Mouse (Mus musculus) kidney, adult 9 months (tissue): Measurements from ENCODE around the gene Prkg2.
A peak's percentile ranks its signal among the peaks of the same experiment; 100 is the strongest.

Source experiments
- DNase-seq: peaks from one replicate; pipeline ENCODE4 v3.0.0; 2022

Prkg2 gene

DNA sequence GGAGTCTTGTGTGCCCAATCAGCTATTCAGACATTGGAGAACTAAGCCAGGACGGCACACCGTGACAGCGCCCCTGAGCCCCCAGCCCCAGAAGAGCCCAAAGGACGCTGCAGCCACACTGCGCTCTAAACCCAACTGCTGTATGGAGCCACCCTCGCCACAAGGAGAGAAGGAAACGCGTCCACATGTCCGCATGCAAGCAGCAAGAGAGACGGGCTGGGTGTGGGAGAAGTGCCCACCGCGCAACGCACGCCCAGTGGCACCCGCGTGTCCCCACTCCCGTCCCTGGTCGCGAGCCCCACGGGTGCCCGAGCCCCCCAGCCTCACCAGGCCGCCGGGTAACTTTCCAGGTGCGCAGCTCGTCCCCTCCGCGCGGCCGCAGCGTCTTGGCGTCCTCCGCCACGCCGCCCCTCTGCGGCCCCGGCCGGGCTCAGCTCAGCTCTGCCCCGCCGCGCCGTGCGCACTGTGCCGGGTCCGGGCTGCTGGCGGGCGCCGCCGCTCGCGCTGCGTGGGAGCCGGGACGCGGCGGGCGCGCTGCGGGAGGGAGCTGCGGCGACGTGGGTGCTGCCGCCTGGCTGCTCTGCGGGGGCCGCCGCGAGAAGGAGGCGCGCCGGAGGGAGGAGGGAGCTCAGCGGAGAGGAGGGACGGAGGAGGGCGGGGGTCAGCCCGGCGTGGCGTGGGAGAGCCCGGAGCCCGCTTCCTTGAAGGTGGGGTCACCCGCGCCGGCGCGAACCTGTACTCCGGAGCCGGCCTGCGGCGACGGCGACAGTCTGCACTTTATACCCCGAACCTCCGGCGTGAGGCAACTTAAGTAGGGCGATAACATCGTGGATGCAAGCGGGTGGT, at the start of gene Prkg2:
Gene Prkg2, minus strand, starts transcription at position 756 of the 846 bp plus-strand sequence.
- peak; percentile 3 for DNase-seq

- DNase-seq = no peak
These were observed 46.8 kb upstream of the Prkg2 start for GRCm38 (mm10) chr5:99083955-99084354.

GRCm38 (mm10) chr5:99078375-99078774, 41.2 kb upstream of the Prkg2 start:
- no peak for DNase-seq

- no peak for DNase-seq
These were observed 31.2 kb upstream of the Prkg2 start for GRCm38 (mm10) chr5:99068391-99068790.

- DNase-seq = no peak
These were observed 25.4 kb upstream of the Prkg2 start for GRCm38 (mm10) chr5:99062582-99062981.

DNA sequence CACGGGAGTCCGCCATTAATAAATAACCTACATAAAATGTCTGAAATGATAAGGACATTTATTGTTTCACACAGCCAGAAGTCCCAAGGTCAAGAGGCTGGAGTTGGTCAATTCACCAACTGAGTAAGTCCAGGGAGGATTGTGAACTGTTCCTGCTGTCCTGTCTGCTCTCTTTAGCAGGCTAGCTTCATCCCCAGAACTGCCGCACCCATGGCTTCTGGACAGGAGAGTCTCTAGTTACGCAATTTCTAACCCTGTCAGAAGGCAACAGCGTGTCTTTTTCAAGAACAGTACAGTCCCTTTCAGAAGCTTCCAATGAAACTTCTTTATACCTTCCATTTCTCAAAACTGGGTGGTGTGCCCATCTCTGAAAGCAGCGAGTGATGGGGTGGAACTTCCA, 1.9 kb upstream of the Prkg2 start:
- no peak for DNase-seq

- no peak for DNase-seq
These were observed 276 bp upstream of the Prkg2 start for GRCm38 (mm10) chr5:99037442-99037811.

DNA sequence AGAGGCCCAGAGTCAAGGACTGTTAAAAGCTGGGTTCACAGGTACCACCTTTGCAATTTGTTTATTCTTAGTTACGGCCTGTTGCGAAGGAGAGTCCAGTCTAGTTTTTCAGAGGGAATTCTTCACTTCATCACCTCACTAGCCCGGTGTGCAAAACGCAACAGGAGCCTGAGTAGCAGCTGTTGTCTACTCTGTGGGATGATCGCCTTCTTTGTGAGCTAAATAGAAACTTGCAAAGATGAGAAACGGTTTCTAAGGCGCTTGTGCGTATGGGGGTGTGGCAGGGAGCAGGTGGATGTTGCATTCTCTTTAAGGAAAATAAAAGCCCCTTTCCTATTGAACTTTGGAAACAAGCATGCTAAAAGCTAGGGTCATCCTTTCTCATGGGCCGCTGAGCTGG, 1.2 kb downstream of the Prkg2 start:
- no peak for DNase-seq

- no peak for DNase-seq
These were observed 5.5 kb downstream of the Prkg2 start for GRCm38 (mm10) chr5:99031551-99032149.

- DNase-seq = no peak
These were observed 10.8 kb downstream of the Prkg2 start for GRCm38 (mm10) chr5:99026343-99026742.

GRCm38 (mm10) chr5:99019709-99020108, 17.4 kb downstream of the Prkg2 start:
- no peak for DNase-seq

- DNase-seq = no peak
These were observed 22.0 kb downstream of the Prkg2 start for GRCm38 (mm10) chr5:99015140-99015539.

- no peak for DNase-seq
These were observed 26.6 kb downstream of the Prkg2 start for GRCm38 (mm10) chr5:99010448-99011151.

DNA sequence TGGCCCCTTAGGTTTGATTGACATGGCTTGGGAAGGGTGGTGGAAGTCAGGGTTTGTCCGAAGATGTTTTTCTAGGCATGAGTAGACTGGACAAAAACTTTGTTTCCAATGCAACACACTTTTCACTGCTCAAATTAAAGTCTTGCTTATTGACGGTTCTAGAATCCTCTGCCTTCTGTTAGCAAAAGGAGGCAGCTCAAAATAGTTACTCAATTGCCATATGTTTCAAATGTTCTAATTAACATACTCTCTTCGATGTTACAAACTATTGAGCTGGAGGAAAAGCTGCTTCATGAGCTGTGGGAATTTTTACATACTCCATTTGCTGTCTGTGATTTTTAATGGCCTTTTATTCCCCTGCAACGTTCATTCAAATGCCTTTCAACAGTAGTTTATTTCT, 39.0 kb downstream of the Prkg2 start:
- DNase-seq = no peak

- no peak for DNase-seq
These were observed 41.4 kb downstream of the Prkg2 start for GRCm38 (mm10) chr5:98995767-98996166.

DNA sequence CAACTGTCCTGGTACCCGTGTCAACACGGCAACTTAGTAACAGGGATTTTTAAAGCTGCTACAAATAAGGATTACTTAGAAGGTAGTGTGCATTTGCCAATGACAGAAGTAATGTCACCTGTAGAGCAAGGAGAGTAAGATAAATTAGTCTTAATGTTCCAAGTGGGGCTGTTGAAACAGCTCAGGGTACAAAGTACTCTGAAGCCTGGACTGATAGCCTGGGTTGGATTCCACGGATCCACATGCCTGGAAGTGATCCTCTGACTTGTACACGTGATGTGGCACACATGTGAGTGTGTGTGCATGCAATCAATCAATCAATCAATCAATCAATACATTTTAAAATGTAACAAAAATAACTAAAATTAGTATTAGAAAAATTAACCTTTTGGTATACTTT, 45.6 kb downstream of the Prkg2 start:
- DNase-seq = no peak

DNA sequence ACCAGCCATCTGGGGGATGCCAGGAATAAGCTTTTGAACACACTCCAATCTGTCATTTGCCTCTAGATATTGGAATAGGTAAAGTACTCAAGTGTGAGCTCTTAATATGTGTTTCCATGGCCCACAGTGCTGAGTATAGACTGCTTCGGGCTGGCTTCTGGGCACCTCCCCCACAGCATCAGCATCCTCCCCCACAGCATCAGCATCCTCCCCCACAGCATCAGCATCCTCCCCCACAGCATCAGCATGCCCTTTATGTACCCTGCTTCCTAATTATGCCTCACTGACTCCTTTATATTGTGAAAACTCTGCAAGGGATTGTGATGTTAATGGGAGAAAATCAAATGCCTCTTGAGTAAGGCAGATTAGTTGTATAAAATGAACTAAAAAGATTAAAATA, 49.5 kb downstream of the Prkg2 start:
- DNase-seq = no peak

DNA sequence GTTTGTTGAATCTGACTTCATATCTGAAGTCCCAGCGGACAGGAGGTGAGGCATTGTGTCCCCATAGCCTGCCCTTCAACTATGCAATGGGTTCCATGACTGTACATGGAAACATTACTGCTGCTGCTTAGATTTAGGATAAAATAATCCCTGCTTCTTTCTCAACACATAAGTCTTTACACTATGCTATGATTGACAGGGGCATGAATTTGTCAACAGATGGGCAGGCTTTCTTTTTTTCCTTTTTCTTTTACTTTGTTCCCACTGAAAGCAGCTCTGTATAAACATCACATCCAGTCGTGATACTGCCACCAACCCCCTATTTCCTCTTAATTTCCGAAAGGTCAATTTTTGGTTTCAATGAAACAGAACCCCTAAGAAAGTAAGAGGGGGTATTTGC, 50.0 kb downstream of the Prkg2 start:
- DNase-seq = no peak

GRCm38 (mm10) chr5:98986459-98986858, 50.7 kb downstream of the Prkg2 start:
- DNase-seq = no peak

- peak; percentile 13 for DNase-seq
These were observed 51.1 kb downstream of the Prkg2 start for GRCm38 (mm10) chr5:98986011-98986410.

- DNase-seq = no peak
These were observed 52.1 kb downstream of the Prkg2 start for GRCm38 (mm10) chr5:98985077-98985476.

- peak; percentile 5 for DNase-seq
These were observed 55.8 kb downstream of the Prkg2 start for GRCm38 (mm10) chr5:98981304-98981703.

- DNase-seq = no peak
These were observed 58.8 kb downstream of the Prkg2 start for GRCm38 (mm10) chr5:98978316-98978715.
